Mouse (Mus musculus): ENCODE results near the gene Psenen. TPM values are rescaled to one million over a fixed set of nuclear protein-coding genes. Genes with fewer than 3 reads are reported as not detected.

Gene Psenen
- polyA plus RNA-seq, 1 experiment: 176 TPM

GRCm38 (mm10) chr7:30584339-30584738, 20.9 kb upstream of the Psenen start:
- WGBS: 94% methylated on average over 10 of the region's 10 CpGs
- Histone ChIP-seq H3K36me3 (ENCODE audit: control insufficient read depth, insufficient read depth, low read length) (peaks cover 61% of the 10 kb centered on the region), H3K27ac (ENCODE audit: control insufficient read depth, insufficient read depth, low read length) (no peak overlapping the region), H3K4me1 (replicated peaks; ENCODE audit: control insufficient read depth, insufficient read depth, low read length) (peaks cover 6% of the 10 kb centered on the region), H3K4me3 (ENCODE audit: control insufficient read depth, insufficient read depth, low read length) (no peak overlapping the region), H3K27me3 (ENCODE audit: control insufficient read depth, insufficient read depth, low read length) (no peaks in the 10 kb centered on the region)
- TF ChIP-seq CTCF (IDR thresholded peaks at IDR 0.05; ENCODE audit: borderline replicate concordance, control insufficient read depth, extremely low read depth, insufficient read depth, low read length, poor library complexity) (no peak), POLR2A (IDR thresholded peaks at IDR 0.05; ENCODE audit: control insufficient read depth, extremely low read depth, insufficient read depth, low read length, poor library complexity) (no peak)
- DNase-seq: no peak

GRCm38 (mm10) chr7:30581547-30581946, 18.1 kb upstream of the Psenen start:
- no peak overlapping the region for H3K4me3 ChIP-seq (ENCODE audit: control insufficient read depth, insufficient read depth, low read length)
- H3K4me1 ChIP-seq (replicated peaks; ENCODE audit: control insufficient read depth, insufficient read depth, low read length): no peaks in the 10 kb centered on the region
- peaks cover 89% of the 10 kb centered on the region for H3K36me3 ChIP-seq (ENCODE audit: control insufficient read depth, insufficient read depth, low read length)
- no peak overlapping the region for H3K27ac ChIP-seq (ENCODE audit: control insufficient read depth, insufficient read depth, low read length)
- TF ChIP-seq POLR2A (IDR thresholded peaks at IDR 0.05; ENCODE audit: control insufficient read depth, extremely low read depth, insufficient read depth, low read length, poor library complexity): no peak
- no peak for TF ChIP-seq CTCF (IDR thresholded peaks at IDR 0.05; ENCODE audit: borderline replicate concordance, control insufficient read depth, extremely low read depth, insufficient read depth, low read length, poor library complexity)
- DNase-seq: no peak
- WGBS: 97% methylated on average over 16 of the region's 16 CpGs
- H3K27me3 ChIP-seq (ENCODE audit: control insufficient read depth, insufficient read depth, low read length): no peaks in the 10 kb centered on the region

DNA sequence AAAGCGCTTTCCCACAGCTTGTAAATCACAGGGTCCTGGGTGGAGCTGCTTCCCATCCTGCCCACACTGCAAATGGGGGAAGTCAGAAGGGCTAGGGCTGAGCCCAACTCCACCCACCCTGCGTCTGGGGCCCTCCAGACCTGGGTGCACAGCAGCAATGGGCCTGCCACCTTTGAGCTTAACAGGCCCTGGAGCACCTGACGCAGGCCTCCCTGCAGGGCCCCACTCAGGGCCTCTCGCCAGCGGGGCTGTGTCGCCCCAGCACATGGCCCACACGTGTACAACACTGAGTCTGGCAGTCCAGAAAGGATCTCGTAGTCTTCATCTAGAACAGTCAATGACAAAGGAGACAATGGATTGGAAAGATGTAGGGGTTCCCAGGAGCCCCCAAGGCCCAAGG, 16.5 kb upstream of the Psenen start:
- TF ChIP-seq CTCF (IDR thresholded peaks at IDR 0.05; ENCODE audit: borderline replicate concordance, control insufficient read depth, extremely low read depth, insufficient read depth, low read length, poor library complexity) (no peak), POLR2A (IDR thresholded peaks at IDR 0.05; ENCODE audit: control insufficient read depth, extremely low read depth, insufficient read depth, low read length, poor library complexity) (no peak)
- no peak for DNase-seq
- WGBS: 95% methylated on average over 8 of the region's 8 CpGs
- Histone ChIP-seq H3K36me3 (ENCODE audit: control insufficient read depth, insufficient read depth, low read length) (peaks cover 92% of the 10 kb centered on the region), H3K27me3 (ENCODE audit: control insufficient read depth, insufficient read depth, low read length) (no peaks in the 10 kb centered on the region), H3K27ac (ENCODE audit: control insufficient read depth, insufficient read depth, low read length) (no peak overlapping the region), H3K4me1 (replicated peaks; ENCODE audit: control insufficient read depth, insufficient read depth, low read length) (no peaks in the 10 kb centered on the region), H3K4me3 (ENCODE audit: control insufficient read depth, insufficient read depth, low read length) (no peak overlapping the region)

DNA sequence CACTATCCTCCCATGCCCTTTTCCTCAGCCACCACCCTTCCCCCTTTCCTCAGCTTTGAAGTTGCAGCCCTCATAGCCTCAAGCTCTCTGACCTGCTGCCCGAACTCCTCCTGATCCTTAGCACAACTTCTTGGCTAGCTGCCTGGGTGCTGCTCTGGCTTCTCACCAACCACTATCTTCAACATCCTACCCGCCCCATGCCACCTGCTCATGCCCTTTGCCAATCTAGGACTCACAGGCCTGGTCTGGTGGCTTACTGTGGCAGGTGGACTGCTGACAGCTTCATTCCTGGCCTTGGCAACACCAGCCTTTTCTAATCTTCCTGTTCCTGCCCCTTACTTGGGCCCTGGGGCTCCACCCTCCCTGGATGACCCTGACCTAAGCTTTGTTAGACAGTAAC, 9.5 kb upstream of the Psenen start:
- no peaks in the 10 kb centered on the region for H3K27me3 ChIP-seq (ENCODE audit: control insufficient read depth, insufficient read depth, low read length)
- H3K4me1 ChIP-seq (replicated peaks; ENCODE audit: control insufficient read depth, insufficient read depth, low read length): no peaks in the 10 kb centered on the region
- H3K27ac ChIP-seq (ENCODE audit: control insufficient read depth, insufficient read depth, low read length): no peak overlapping the region
- no peak for DNase-seq
- TF ChIP-seq CTCF (IDR thresholded peaks at IDR 0.05; ENCODE audit: borderline replicate concordance, control insufficient read depth, extremely low read depth, insufficient read depth, low read length, poor library complexity) (no peak), POLR2A (IDR thresholded peaks at IDR 0.05; ENCODE audit: control insufficient read depth, extremely low read depth, insufficient read depth, low read length, poor library complexity) (no peak)
- H3K36me3 ChIP-seq (ENCODE audit: control insufficient read depth, insufficient read depth, low read length): peaks cover 80% of the 10 kb centered on the region
- WGBS: 92% methylated on average over 2 of the region's 2 CpGs
- no peak overlapping the region for H3K4me3 ChIP-seq (ENCODE audit: control insufficient read depth, insufficient read depth, low read length)

GRCm38 (mm10) chr7:30572389-30572788, 9.0 kb upstream of the Psenen start:
- WGBS: 95% methylated on average over 5 of the region's 5 CpGs
- TF ChIP-seq CTCF (IDR thresholded peaks at IDR 0.05; ENCODE audit: borderline replicate concordance, control insufficient read depth, extremely low read depth, insufficient read depth, low read length, poor library complexity): no peak
- TF ChIP-seq POLR2A (IDR thresholded peaks at IDR 0.05; ENCODE audit: control insufficient read depth, extremely low read depth, insufficient read depth, low read length, poor library complexity): no peak
- Histone ChIP-seq H3K36me3 (ENCODE audit: control insufficient read depth, insufficient read depth, low read length) (peaks cover 75% of the 10 kb centered on the region), H3K27ac (ENCODE audit: control insufficient read depth, insufficient read depth, low read length) (no peak overlapping the region), H3K4me1 (replicated peaks; ENCODE audit: control insufficient read depth, insufficient read depth, low read length) (no peaks in the 10 kb centered on the region), H3K4me3 (ENCODE audit: control insufficient read depth, insufficient read depth, low read length) (no peak overlapping the region), H3K27me3 (ENCODE audit: control insufficient read depth, insufficient read depth, low read length) (no peaks in the 10 kb centered on the region)
- DNase-seq: no peak

GRCm38 (mm10) chr7:30567555-30567954, 4.1 kb upstream of the Psenen start:
- DNase-seq: no peak
- Histone ChIP-seq H3K36me3 (ENCODE audit: control insufficient read depth, insufficient read depth, low read length) (peaks cover 26% of the 10 kb centered on the region), H3K27me3 (ENCODE audit: control insufficient read depth, insufficient read depth, low read length) (no peaks in the 10 kb centered on the region), H3K4me3 (ENCODE audit: control insufficient read depth, insufficient read depth, low read length) (no peak overlapping the region), H3K4me1 (replicated peaks; ENCODE audit: control insufficient read depth, insufficient read depth, low read length) (peaks cover 15% of the 10 kb centered on the region), H3K27ac (ENCODE audit: control insufficient read depth, insufficient read depth, low read length) (no peak overlapping the region)
- 96% methylated on average over 11 of the region's 11 CpGs for WGBS
- TF ChIP-seq CTCF (IDR thresholded peaks at IDR 0.05; ENCODE audit: borderline replicate concordance, control insufficient read depth, extremely low read depth, insufficient read depth, low read length, poor library complexity): no peak
- TF ChIP-seq POLR2A (IDR thresholded peaks at IDR 0.05; ENCODE audit: control insufficient read depth, extremely low read depth, insufficient read depth, low read length, poor library complexity): no peak

DNA sequence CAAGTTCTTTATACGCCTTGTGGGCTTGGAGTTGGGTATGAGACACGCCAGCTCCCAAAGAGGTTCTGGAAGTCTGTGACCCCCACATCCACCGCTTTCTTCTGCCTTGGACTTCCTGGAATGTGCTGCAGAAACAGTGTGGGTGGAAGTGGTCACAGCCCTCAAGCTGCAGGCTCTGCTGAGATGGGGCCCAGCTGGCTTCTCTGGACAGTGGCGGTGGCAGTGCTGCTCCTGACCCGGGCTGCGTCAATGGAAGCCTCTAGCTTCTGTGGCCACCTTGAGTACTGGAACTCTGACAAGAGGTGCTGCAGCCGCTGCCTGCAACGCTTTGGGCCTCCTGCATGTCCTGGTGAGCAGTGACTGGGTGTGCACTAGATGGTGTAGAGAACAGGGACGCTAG, 2.6 kb upstream of the Psenen start:
- H3K36me3 ChIP-seq (ENCODE audit: control insufficient read depth, insufficient read depth, low read length): peaks cover 20% of the 10 kb centered on the region
- no peak for DNase-seq
- no peaks in the 10 kb centered on the region for H3K27me3 ChIP-seq (ENCODE audit: control insufficient read depth, insufficient read depth, low read length)
- no peak for TF ChIP-seq POLR2A (IDR thresholded peaks at IDR 0.05; ENCODE audit: control insufficient read depth, extremely low read depth, insufficient read depth, low read length, poor library complexity)
- TF ChIP-seq CTCF (IDR thresholded peaks at IDR 0.05; ENCODE audit: borderline replicate concordance, control insufficient read depth, extremely low read depth, insufficient read depth, low read length, poor library complexity): no peak
- WGBS: 90% methylated on average over 9 of the region's 9 CpGs
- no peak overlapping the region for H3K4me3 ChIP-seq (ENCODE audit: control insufficient read depth, insufficient read depth, low read length)
- H3K27ac ChIP-seq (ENCODE audit: control insufficient read depth, insufficient read depth, low read length): no peak overlapping the region
- H3K4me1 ChIP-seq (replicated peaks; ENCODE audit: control insufficient read depth, insufficient read depth, low read length): peaks cover 18% of the 10 kb centered on the region
